Mouse (Mus musculus) limb, embryonic 15.5 days (tissue): ENCODE results near the gene Pdzk1. TPM values are rescaled to one million over a fixed set of nuclear protein-coding genes. Genes with fewer than 3 reads are reported as not detected.

Experiments
- ATAC-seq: fragments of 200-750 bp; cut with Nextera tagmentation; 2 replicates; pipeline ENCODE4 v1.8.0; 2017; ENCODE audit warnings: low read depth, moderate TSS enrichment; ENCODE audit not compliant: insufficient number of reproducible peaks, low FRiP score, low TSS enrichment
- H3K27ac ChIP-seq: fragments of 300-500 bp; sonication (generic); 2 replicates; pipeline ENCODE4 v1.5.1; 2015; ENCODE audit warnings: moderate library complexity, mild to moderate bottlenecking, inconsistent platforms
- H3K27me3 ChIP-seq: fragments of 300-500 bp; sonication (generic); 2 replicates; pipeline ENCODE4 v1.6.1; 2015; ENCODE audit warnings: inconsistent platforms
- H3K36me3 ChIP-seq: fragments of 300-500 bp; sonication (generic); 2 replicates; pipeline ENCODE4 v1.6.1; 2015; ENCODE audit warnings: inconsistent platforms
- H3K4me1 ChIP-seq: fragments of 300-500 bp; sonication (generic); 2 replicates; pipeline ENCODE4 v1.6.1; 2015; ENCODE audit warnings: inconsistent platforms
- H3K4me2 ChIP-seq: fragments of 300-500 bp; sonication (generic); 2 replicates; pipeline ENCODE4 v1.6.1; 2015; ENCODE audit warnings: mild to moderate bottlenecking, inconsistent platforms
- H3K4me3 ChIP-seq: fragments of 300-500 bp; sonication (generic); 2 replicates; pipeline ENCODE4 v1.5.1; 2015; ENCODE audit warnings: mild to moderate bottlenecking, inconsistent platforms
- H3K9ac ChIP-seq: fragments of 300-500 bp; sonication (generic); 2 replicates; pipeline ENCODE4 v1.6.1; 2015; ENCODE audit warnings: inconsistent platforms
- H3K9me3 ChIP-seq: fragments of 300-500 bp; sonication (generic); 2 replicates; pipeline ENCODE4 v1.6.1; 2016; ENCODE audit warnings: inconsistent platforms
- WGBS: fragments of 180-500 bp; shearing (Covaris S2); methylation state at CpG from one replicate; pipeline ENCODE4 v1.1.7; 2015; 5-methylcytosine and 5-hydroxymethylcytosine counted together
- polyA plus RNA-seq: library from polyadenylated mRNA; unstranded; fragments of >200 nt; fragmentation: Nextera tagmentation; extraction: Ambion mirVana; gene quantifications from 2 replicates; pipeline ENCODE4 v1.2.1, GENCODE M21; 2015

Gene Pdzk1
- polyA plus RNA-seq, 1 experiment from 2014 or later: 0.06 TPM

- no peaks in the 10 kb centered on the region for H3K9me3 ChIP-seq
- H3K4me2 ChIP-seq: no peak overlapping the region
- no peaks in the 10 kb centered on the region for H3K36me3 ChIP-seq
- WGBS: 50% methylated on average over 6 of the region's 6 CpGs
- H3K27me3 ChIP-seq: peaks cover 4% of the 10 kb centered on the region; the same call in 1 of the 2 replicates
- H3K9ac ChIP-seq: no peak overlapping the region
- H3K4me1 ChIP-seq: peaks cover 12% of the 10 kb centered on the region
- no peak overlapping the region for H3K27ac ChIP-seq
- ATAC-seq: no peak
- no peak overlapping the region for H3K4me3 ChIP-seq
These were observed 14.7 kb upstream of the Pdzk1 start for GRCm38 (mm10) chr3:96814342-96814741.

GRCm38 (mm10) chr3:96820116-96820915, 8.8 kb upstream of the Pdzk1 start:
- H3K36me3 ChIP-seq: no peaks in the 10 kb centered on the region
- 69% methylated on average over 6 of the region's 6 CpGs for WGBS
- H3K9ac ChIP-seq: no peak overlapping the region
- ATAC-seq: no peak
- no peak overlapping the region for H3K27ac ChIP-seq
- no peaks in the 10 kb centered on the region for H3K27me3 ChIP-seq
- no peaks in the 10 kb centered on the region for H3K9me3 ChIP-seq
- no peaks in the 10 kb centered on the region for H3K4me1 ChIP-seq
- H3K4me3 ChIP-seq: no peak overlapping the region
- H3K4me2 ChIP-seq: no peak overlapping the region

GRCm38 (mm10) chr3:96821581-96821980, 7.5 kb upstream of the Pdzk1 start:
- Histone ChIP-seq H3K4me2 (no peak overlapping the region), H3K9ac (no peak overlapping the region), H3K9me3 (no peaks in the 10 kb centered on the region), H3K4me3 (no peak overlapping the region), H3K27me3 (no peaks in the 10 kb centered on the region), H3K27ac (no peak overlapping the region), H3K4me1 (no peaks in the 10 kb centered on the region), H3K36me3 (no peaks in the 10 kb centered on the region)
- WGBS: 91% methylated on average over 4 of the region's 4 CpGs
- ATAC-seq: no peak

GRCm38 (mm10) chr3:96823701-96824100, 5.4 kb upstream of the Pdzk1 start:
- Histone ChIP-seq H3K9me3 (no peaks in the 10 kb centered on the region), H3K4me1 (no peaks in the 10 kb centered on the region), H3K4me2 (no peak overlapping the region), H3K36me3 (no peaks in the 10 kb centered on the region), H3K27ac (no peak overlapping the region), H3K4me3 (no peak overlapping the region), H3K27me3 (no peaks in the 10 kb centered on the region), H3K9ac (no peak overlapping the region)
- 22% methylated on average over 3 of the region's 3 CpGs for WGBS
- no peak for ATAC-seq

GRCm38 (mm10) chr3:96824614-96825013, 4.5 kb upstream of the Pdzk1 start:
- no peak overlapping the region for H3K9ac ChIP-seq
- no peaks in the 10 kb centered on the region for H3K27me3 ChIP-seq
- no peak overlapping the region for H3K27ac ChIP-seq
- H3K9me3 ChIP-seq: no peaks in the 10 kb centered on the region
- H3K4me1 ChIP-seq: no peaks in the 10 kb centered on the region
- no peaks in the 10 kb centered on the region for H3K36me3 ChIP-seq
- 65% methylated on average over 12 of the region's 12 CpGs for WGBS
- H3K4me3 ChIP-seq: no peak overlapping the region
- ATAC-seq: no peak
- no peak overlapping the region for H3K4me2 ChIP-seq

- Histone ChIP-seq H3K36me3 (no peaks in the 10 kb centered on the region), H3K4me1 (no peaks in the 10 kb centered on the region), H3K27me3 (no peaks in the 10 kb centered on the region), H3K9me3 (no peaks in the 10 kb centered on the region), H3K9ac (no peak overlapping the region), H3K4me2 (no peak overlapping the region), H3K27ac (no peak overlapping the region), H3K4me3 (no peak overlapping the region)
- no peak for ATAC-seq
- WGBS: 51% methylated on average over 11 of the region's 11 CpGs
These were observed 3.8 kb upstream of the Pdzk1 start for GRCm38 (mm10) chr3:96825261-96825660.

- no peak overlapping the region for H3K27ac ChIP-seq
- no peaks in the 10 kb centered on the region for H3K27me3 ChIP-seq
- H3K9ac ChIP-seq: no peak overlapping the region
- H3K4me2 ChIP-seq: no peak overlapping the region
- no peak overlapping the region for H3K4me3 ChIP-seq
- no peaks in the 10 kb centered on the region for H3K9me3 ChIP-seq
- ATAC-seq: no peak
- H3K4me1 ChIP-seq: no peaks in the 10 kb centered on the region
- WGBS: 41% methylated on average over 15 of the region's 15 CpGs
- H3K36me3 ChIP-seq: no peaks in the 10 kb centered on the region
These were observed 698 bp upstream of the Pdzk1 start for GRCm38 (mm10) chr3:96828308-96828864.

- no peaks in the 10 kb centered on the region for H3K4me1 ChIP-seq
- no peaks in the 10 kb centered on the region for H3K9me3 ChIP-seq
- H3K4me2 ChIP-seq: no peak overlapping the region
- H3K9ac ChIP-seq: no peak overlapping the region
- H3K27me3 ChIP-seq: no peaks in the 10 kb centered on the region
- 80% methylated on average over 10 of the region's 10 CpGs for whole genome bisulfite sequencing
- no peak overlapping the region for H3K4me3 ChIP-seq
- H3K27ac ChIP-seq: no peak overlapping the region
- H3K36me3 ChIP-seq: no peaks in the 10 kb centered on the region
- ATAC-seq: no peak
These were observed 772 bp downstream of the Pdzk1 start for GRCm38 (mm10) chr3:96829856-96830255.

GRCm38 (mm10) chr3:96832930-96833329, 3.8 kb downstream of the Pdzk1 start:
- H3K27ac ChIP-seq: no peak overlapping the region
- no peaks in the 10 kb centered on the region for H3K4me1 ChIP-seq
- no peak overlapping the region for H3K4me2 ChIP-seq
- no peaks in the 10 kb centered on the region for H3K9me3 ChIP-seq
- 44% methylated on average over 5 of the region's 5 CpGs for WGBS
- no peak for ATAC-seq
- no peaks in the 10 kb centered on the region for H3K27me3 ChIP-seq
- no peaks in the 10 kb centered on the region for H3K36me3 ChIP-seq
- no peak overlapping the region for H3K4me3 ChIP-seq
- H3K9ac ChIP-seq: no peak overlapping the region

GRCm38 (mm10) chr3:96834587-96835348, 5.7 kb downstream of the Pdzk1 start:
- no peak overlapping the region for H3K9ac ChIP-seq
- H3K4me1 ChIP-seq: no peaks in the 10 kb centered on the region
- no peak overlapping the region for H3K4me2 ChIP-seq
- H3K4me3 ChIP-seq: no peak overlapping the region
- 64% methylated on average over 7 of the region's 7 CpGs for WGBS
- no peaks in the 10 kb centered on the region for H3K9me3 ChIP-seq
- no peak overlapping the region for H3K27ac ChIP-seq
- no peak for ATAC-seq
- H3K36me3 ChIP-seq: no peaks in the 10 kb centered on the region
- H3K27me3 ChIP-seq: no peaks in the 10 kb centered on the region

GRCm38 (mm10) chr3:96836414-96836813, 7.3 kb downstream of the Pdzk1 start:
- Histone ChIP-seq H3K4me2 (no peak overlapping the region), H3K4me1 (no peaks in the 10 kb centered on the region), H3K9me3 (no peaks in the 10 kb centered on the region), H3K27me3 (no peaks in the 10 kb centered on the region), H3K27ac (no peak overlapping the region), H3K4me3 (no peak overlapping the region), H3K9ac (no peak overlapping the region), H3K36me3 (no peaks in the 10 kb centered on the region)
- 67% methylated on average over 2 of the region's 2 CpGs for WGBS
- no peak for ATAC-seq

GRCm38 (mm10) chr3:96838996-96839645, 10.0 kb downstream of the Pdzk1 start:
- no peak overlapping the region for H3K27ac ChIP-seq
- H3K4me3 ChIP-seq: no peak overlapping the region
- H3K9ac ChIP-seq: no peak overlapping the region
- no peak overlapping the region for H3K4me2 ChIP-seq
- 71% methylated on average over 7 of the region's 7 CpGs for WGBS
- H3K36me3 ChIP-seq: no peaks in the 10 kb centered on the region
- no peak for ATAC-seq
- no peaks in the 10 kb centered on the region for H3K9me3 ChIP-seq
- H3K4me1 ChIP-seq: no peaks in the 10 kb centered on the region
- no peaks in the 10 kb centered on the region for H3K27me3 ChIP-seq
